Mouse (Mus musculus): ENCODE data around the gene Gm10320. TPM values are rescaled to one million over a fixed set of nuclear protein-coding genes. Genes with fewer than 3 reads are reported as not detected.

Gene Gm10320
- polyA plus RNA-seq, 1 experiment from 2014 or later, result 1.6 TPM

GRCm38 (mm10) chr13:98461467-98461866 lies 30.3 kb downstream of the Gm10320 start:
- H3K27ac ChIP-seq (ENCODE audit: low read length), result no peak overlapping the region
- H3K9me3 ChIP-seq (replicated peaks; ENCODE audit: control insufficient read depth, low read length), result no peaks in the 10 kb centered on the region
- H3K27me3 ChIP-seq (ENCODE audit: control insufficient read depth, insufficient read depth, low read length), result no peaks in the 10 kb centered on the region
- ATAC-seq (ENCODE audit: insufficient read depth, low FRiP score), result no peak
- H3K4me2 ChIP-seq (ENCODE audit: low read depth, low read length), result no peak overlapping the region
- H3K9ac ChIP-seq (ENCODE audit: low read length), result no peak overlapping the region
- no peaks in the 10 kb centered on the region for H3K4me1 ChIP-seq (ENCODE audit: control insufficient read depth, insufficient read depth, low read length)
- H3K4me3 ChIP-seq (replicated peaks; ENCODE audit: low read length), result no peak overlapping the region
- H3K36me3 ChIP-seq (ENCODE audit: control insufficient read depth, insufficient read depth, low read length), result no peaks in the 10 kb centered on the region
- 50% methylated on average over 4 of the region's 4 CpGs for WGBS

GRCm38 (mm10) chr13:98456398-98456797 lies 35.4 kb downstream of the Gm10320 start:
- 77% methylated on average over 2 of the region's 2 CpGs for WGBS
- Histone ChIP-seq H3K9me3 (replicated peaks; ENCODE audit: control insufficient read depth, low read length) (peaks cover 6% of the 10 kb centered on the region; the same call in 1 of the 2 replicates), H3K4me3 (replicated peaks; ENCODE audit: low read length) (no peak overlapping the region), H3K27ac (ENCODE audit: low read length) (no peak overlapping the region), H3K36me3 (ENCODE audit: control insufficient read depth, insufficient read depth, low read length) (no peaks in the 10 kb centered on the region), H3K9ac (ENCODE audit: low read length) (no peak overlapping the region), H3K4me1 (ENCODE audit: control insufficient read depth, insufficient read depth, low read length) (no peaks in the 10 kb centered on the region), H3K4me2 (ENCODE audit: low read depth, low read length) (no peak overlapping the region), H3K27me3 (ENCODE audit: control insufficient read depth, insufficient read depth, low read length) (no peaks in the 10 kb centered on the region)
- no peak for ATAC-seq (ENCODE audit: insufficient read depth, low FRiP score)

- no peaks in the 10 kb centered on the region for H3K27me3 ChIP-seq (ENCODE audit: control insufficient read depth, insufficient read depth, low read length)
- H3K4me2 ChIP-seq (ENCODE audit: low read depth, low read length), result no peak overlapping the region
- WGBS, result 83% methylated on average over 10 of the region's 10 CpGs
- H3K27ac ChIP-seq (ENCODE audit: low read length), result no peak overlapping the region
- H3K36me3 ChIP-seq (ENCODE audit: control insufficient read depth, insufficient read depth, low read length), result no peaks in the 10 kb centered on the region
- no peak overlapping the region for H3K4me3 ChIP-seq (replicated peaks; ENCODE audit: low read length)
- no peak for ATAC-seq (ENCODE audit: insufficient read depth, low FRiP score)
- H3K4me1 ChIP-seq (ENCODE audit: control insufficient read depth, insufficient read depth, low read length), result no peaks in the 10 kb centered on the region
- H3K9me3 ChIP-seq (replicated peaks; ENCODE audit: control insufficient read depth, low read length), result peaks cover 6% of the 10 kb centered on the region; the same call in 1 of the 2 replicates
- H3K9ac ChIP-seq (ENCODE audit: low read length), result no peak overlapping the region
These were observed 36.2 kb downstream of the Gm10320 start for GRCm38 (mm10) chr13:98455646-98456045.

GRCm38 (mm10) chr13:98454224-98454967 lies 37.4 kb downstream of the Gm10320 start:
- Histone ChIP-seq H3K9ac (ENCODE audit: low read length) (no peak overlapping the region), H3K4me1 (ENCODE audit: control insufficient read depth, insufficient read depth, low read length) (no peaks in the 10 kb centered on the region), H3K4me2 (ENCODE audit: low read depth, low read length) (no peak overlapping the region), H3K36me3 (ENCODE audit: control insufficient read depth, insufficient read depth, low read length) (no peaks in the 10 kb centered on the region), H3K9me3 (replicated peaks; ENCODE audit: control insufficient read depth, low read length) (peaks cover 6% of the 10 kb centered on the region; the same call in 1 of the 2 replicates), H3K4me3 (replicated peaks; ENCODE audit: low read length) (no peak overlapping the region), H3K27ac (ENCODE audit: low read length) (no peak overlapping the region), H3K27me3 (ENCODE audit: control insufficient read depth, insufficient read depth, low read length) (no peaks in the 10 kb centered on the region)
- ATAC-seq (ENCODE audit: insufficient read depth, low FRiP score), result no peak
- WGBS, result 74% methylated on average over 12 of the region's 12 CpGs

GRCm38 (mm10) chr13:98453146-98453545 lies 38.7 kb downstream of the Gm10320 start:
- H3K36me3 ChIP-seq (ENCODE audit: control insufficient read depth, insufficient read depth, low read length), result no peaks in the 10 kb centered on the region
- ATAC-seq (ENCODE audit: insufficient read depth, low FRiP score), result no peak
- H3K27me3 ChIP-seq (ENCODE audit: control insufficient read depth, insufficient read depth, low read length), result no peaks in the 10 kb centered on the region
- H3K9ac ChIP-seq (ENCODE audit: low read length), result no peak overlapping the region
- WGBS, result 50% methylated on average over 4 of the region's 4 CpGs
- H3K4me2 ChIP-seq (ENCODE audit: low read depth, low read length), result no peak overlapping the region
- no peak overlapping the region for H3K27ac ChIP-seq (ENCODE audit: low read length)
- H3K9me3 ChIP-seq (replicated peaks; ENCODE audit: control insufficient read depth, low read length), result peaks cover 6% of the 10 kb centered on the region; the same call in 1 of the 2 replicates
- no peaks in the 10 kb centered on the region for H3K4me1 ChIP-seq (ENCODE audit: control insufficient read depth, insufficient read depth, low read length)
- no peak overlapping the region for H3K4me3 ChIP-seq (replicated peaks; ENCODE audit: low read length)

- H3K4me3 ChIP-seq (replicated peaks; ENCODE audit: low read length), result no peak overlapping the region
- no peaks in the 10 kb centered on the region for H3K36me3 ChIP-seq (ENCODE audit: control insufficient read depth, insufficient read depth, low read length)
- no peaks in the 10 kb centered on the region for H3K27me3 ChIP-seq (ENCODE audit: control insufficient read depth, insufficient read depth, low read length)
- H3K9me3 ChIP-seq (replicated peaks; ENCODE audit: control insufficient read depth, low read length), result peaks cover 6% of the 10 kb centered on the region; the same call in 1 of the 2 replicates
- H3K27ac ChIP-seq (ENCODE audit: low read length), result no peak overlapping the region
- H3K4me1 ChIP-seq (ENCODE audit: control insufficient read depth, insufficient read depth, low read length), result no peaks in the 10 kb centered on the region
- ATAC-seq (ENCODE audit: insufficient read depth, low FRiP score), result no peak
- no peak overlapping the region for H3K9ac ChIP-seq (ENCODE audit: low read length)
- H3K4me2 ChIP-seq (ENCODE audit: low read depth, low read length), result no peak overlapping the region
These were observed 43.1 kb downstream of the Gm10320 start for GRCm38 (mm10) chr13:98448696-98449095.

GRCm38 (mm10) chr13:98447741-98448140 lies 44.1 kb downstream of the Gm10320 start:
- Histone ChIP-seq H3K4me2 (ENCODE audit: low read depth, low read length) (no peak overlapping the region), H3K9me3 (replicated peaks; ENCODE audit: control insufficient read depth, low read length) (peaks cover 6% of the 10 kb centered on the region; the same call in 1 of the 2 replicates), H3K27me3 (ENCODE audit: control insufficient read depth, insufficient read depth, low read length) (no peaks in the 10 kb centered on the region), H3K9ac (ENCODE audit: low read length) (no peak overlapping the region), H3K27ac (ENCODE audit: low read length) (no peak overlapping the region), H3K4me3 (replicated peaks; ENCODE audit: low read length) (no peak overlapping the region), H3K36me3 (ENCODE audit: control insufficient read depth, insufficient read depth, low read length) (no peaks in the 10 kb centered on the region), H3K4me1 (ENCODE audit: control insufficient read depth, insufficient read depth, low read length) (no peaks in the 10 kb centered on the region)
- ATAC-seq (ENCODE audit: insufficient read depth, low FRiP score), result no peak
- WGBS, result 80% methylated on average over 6 of the region's 6 CpGs

GRCm38 (mm10) chr13:98445391-98446125 lies 46.2 kb downstream of the Gm10320 start:
- ATAC-seq (ENCODE audit: insufficient read depth, low FRiP score), result no peak
- no peaks in the 10 kb centered on the region for H3K9me3 ChIP-seq (replicated peaks; ENCODE audit: control insufficient read depth, low read length)
- WGBS, result 77% methylated on average over 7 of the region's 7 CpGs
- no peak overlapping the region for H3K27ac ChIP-seq (ENCODE audit: low read length)
- no peaks in the 10 kb centered on the region for H3K4me1 ChIP-seq (ENCODE audit: control insufficient read depth, insufficient read depth, low read length)
- no peaks in the 10 kb centered on the region for H3K36me3 ChIP-seq (ENCODE audit: control insufficient read depth, insufficient read depth, low read length)
- no peaks in the 10 kb centered on the region for H3K27me3 ChIP-seq (ENCODE audit: control insufficient read depth, insufficient read depth, low read length)
- no peak overlapping the region for H3K9ac ChIP-seq (ENCODE audit: low read length)
- no peak overlapping the region for H3K4me3 ChIP-seq (replicated peaks; ENCODE audit: low read length)
- H3K4me2 ChIP-seq (ENCODE audit: low read depth, low read length), result no peak overlapping the region

GRCm38 (mm10) chr13:98441001-98441400 lies 50.8 kb downstream of the Gm10320 start:
- Histone ChIP-seq H3K27me3 (ENCODE audit: control insufficient read depth, insufficient read depth, low read length) (0 out of 2 replicates have a peak, but pooled peaks cover 3% of the 10 kb centered on the region), H3K36me3 (ENCODE audit: control insufficient read depth, insufficient read depth, low read length) (no peaks in the 10 kb centered on the region)
- WGBS, result 64% methylated on average over 4 of the region's 4 CpGs

More at GRCm38 (mm10) chr13:98441001-98441400, 50.8 kb downstream of the Gm10320 start:
- H3K4me3 ChIP-seq (replicated peaks; ENCODE audit: low read length), result no peak overlapping the region
- peak overlapping the region; percentile 28; the same call in 1 of the 2 replicates for H3K4me2 ChIP-seq (ENCODE audit: low read depth, low read length)
- no peak overlapping the region for H3K9ac ChIP-seq (ENCODE audit: low read length)
- no peaks in the 10 kb centered on the region for H3K9me3 ChIP-seq (replicated peaks; ENCODE audit: control insufficient read depth, low read length)
- H3K27ac ChIP-seq (ENCODE audit: low read length), result no peak overlapping the region
- 0 out of 2 replicates have a peak, but pooled peaks cover 3% of the 10 kb centered on the region for H3K4me1 ChIP-seq (ENCODE audit: control insufficient read depth, insufficient read depth, low read length)
- no peak for ATAC-seq (ENCODE audit: insufficient read depth, low FRiP score)

All from stomach, embryonic 16.5 days (tissue).